Mouse (Mus musculus) heart, postnatal 0 days (tissue): ENCODE measurements around the gene Myo6.

ENCODE experiments used
- CTCF ChIP-seq: IDR thresholded peaks from 2 replicates; pipeline ENCODE4 v1.5.1; 2016; ENCODE audit warnings: antibody characterized with exemption, control low read depth, low read depth
- EP300 ChIP-seq: IDR thresholded peaks from 2 replicates; pipeline ENCODE4 v1.6.1; 2016; ENCODE audit warnings: antibody characterized with exemption, low read depth

DNA sequence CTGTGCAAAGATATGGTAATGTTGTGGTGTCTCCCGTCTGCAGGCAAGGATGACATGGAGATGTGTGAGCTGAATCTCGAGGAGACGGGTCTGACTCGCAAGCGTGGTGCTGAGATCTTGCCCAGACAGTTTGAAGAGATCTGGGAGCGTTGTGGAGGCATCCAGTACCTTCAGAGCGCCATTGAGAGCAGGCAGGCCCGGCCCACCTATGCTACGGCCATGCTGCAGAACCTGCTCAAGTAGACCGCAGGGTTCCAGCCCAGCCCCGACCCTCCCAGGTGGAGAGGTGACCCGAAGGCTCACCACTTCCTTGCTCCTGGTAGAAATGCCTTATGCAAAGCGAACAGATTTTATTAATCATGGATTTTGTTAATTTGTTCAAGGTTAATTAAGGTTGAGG lies 142.8 kb downstream of the Myo6 start:
- TF ChIP-seq CTCF (no peak), EP300 (no peak)
